Comparison of ENCODE assay signal across 22 mouse cellular contexts in the genomic region with DNA sequence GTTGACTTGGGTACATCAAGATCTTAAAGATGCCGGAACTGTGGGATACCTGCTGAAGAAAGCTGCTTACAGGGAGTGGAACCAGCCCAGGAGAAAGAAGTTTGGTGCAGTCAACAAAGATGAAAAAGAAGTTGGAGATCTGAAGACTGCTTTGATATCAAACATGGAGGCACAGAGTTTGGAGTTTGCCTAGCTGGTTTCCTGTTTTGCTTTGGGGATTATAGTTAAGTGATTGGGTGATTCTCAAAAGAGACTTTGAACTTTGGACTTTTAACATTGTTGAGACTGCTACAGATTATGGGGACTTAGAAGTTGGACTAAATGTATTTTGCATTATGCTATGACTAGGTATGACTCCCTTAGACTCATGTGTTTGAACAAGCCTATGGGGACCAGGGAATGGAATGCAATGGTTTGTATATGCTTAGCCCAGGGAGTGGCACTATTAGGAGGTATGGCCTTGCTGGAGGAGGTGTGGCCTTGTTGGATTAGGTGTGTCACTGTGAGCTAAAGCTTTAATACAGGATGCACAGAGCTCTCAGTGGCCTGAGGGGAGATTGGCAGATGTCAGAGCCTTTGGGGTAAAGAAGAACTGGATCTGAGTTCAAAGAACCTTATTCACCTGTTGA. TPM values are rescaled to one million over a fixed set of nuclear protein-coding genes. Genes with fewer than 3 reads are reported as not detected.
"Had no signal": no experiment of that assay in that cellular context is flagged by ENCODE, and none has a peak within 500 bp of the region (broad histone marks: within the 10 kb centered on the region; RNA-seq: fewer than 3 reads in every experiment).

No protein-coding gene starts in this region.

- H3K27me3 ChIP-seq: kidney, embryonic 15.5 days; limb, embryonic 12.5 days; liver, embryonic 13.5 days; lung, embryonic 15.5 days; midbrain, embryonic 13.5 days; neural tube, embryonic 15.5 days had no signal

- H3K36me3 ChIP-seq: midbrain, embryonic 13.5 days; neural tube, embryonic 15.5 days had no signal

- H3K4me3 ChIP-seq: kidney, embryonic 15.5 days; limb, embryonic 12.5 days; liver, embryonic 13.5 days; lung, embryonic 15.5 days; midbrain, embryonic 13.5 days; neural tube, embryonic 15.5 days had no signal

- H3K9ac ChIP-seq: kidney, embryonic 15.5 days; limb, embryonic 12.5 days; liver, embryonic 13.5 days; liver, postnatal 0 days; lung, embryonic 15.5 days; midbrain, embryonic 13.5 days; neural tube, embryonic 15.5 days had no signal

- H3K4me2 ChIP-seq: kidney, embryonic 15.5 days; limb, embryonic 12.5 days; liver, embryonic 13.5 days; lung, embryonic 15.5 days; midbrain, embryonic 13.5 days; neural tube, embryonic 15.5 days had no signal

- DNase-seq: kidney, adult 2 months; kidney, postnatal 14 days; layer of hippocampus, adult 9-11 months; layer of hippocampus, postnatal 36 days; liver; liver, embryonic 13.5 days; liver, postnatal 0 days; right cerebral cortex, postnatal 4 days; spleen, adult 18-20 months; thymus, adult 2 months; thymus, postnatal 4 days had no signal

- H3K4me1 ChIP-seq: lung, embryonic 15.5 days; midbrain, embryonic 13.5 days; neural tube, embryonic 15.5 days had no signal

- ATAC-seq: liver, postnatal 0 days; midbrain, embryonic 13.5 days had no signal

- H3K27ac ChIP-seq: kidney, embryonic 15.5 days; limb, embryonic 12.5 days; liver, embryonic 13.5 days; lung, embryonic 15.5 days; midbrain, embryonic 13.5 days; neural tube, embryonic 15.5 days had no signal

- H3K9me3 ChIP-seq: liver, embryonic 13.5 days; lung, embryonic 15.5 days; neural tube, embryonic 15.5 days had no signal

RNA-seq across cellular contexts. Expression of gene 4930402F06Rik, which starts 26.9 kb away (rescaled TPM):
- total RNA-seq: layer of hippocampus, postnatal 36 days; left cerebral cortex, postnatal 36 days; megakaryocyte progenitor cell, adult 5-6 weeks; midbrain, postnatal 0 days had no signal
- polyA plus RNA-seq: intestine, embryonic 14.5 days; kidney, adult 2 months; kidney, embryonic 15.5 days; large intestine, adult 2 months; limb, embryonic 12.5 days; liver, embryonic 13.5 days; liver, postnatal 0 days; lung, embryonic 15.5 days; midbrain, embryonic 13.5 days; midbrain, postnatal 0 days; neural tube, embryonic 11.5 days; neural tube, embryonic 15.5 days; thymus, adult 2 months had no signal

RNA-seq across cellular contexts. Expression of gene 4930568D16Rik, which starts 56.3 kb away (rescaled TPM):
- total RNA-seq: layer of hippocampus, postnatal 36 days; left cerebral cortex, postnatal 36 days; megakaryocyte progenitor cell, adult 5-6 weeks; midbrain, postnatal 0 days had no signal
- polyA plus RNA-seq: intestine, embryonic 14.5 days; kidney, adult 2 months; kidney, embryonic 15.5 days; large intestine, adult 2 months; limb, embryonic 12.5 days; liver, embryonic 13.5 days; liver, postnatal 0 days; lung, embryonic 15.5 days; midbrain, embryonic 13.5 days; midbrain, postnatal 0 days; neural tube, embryonic 11.5 days; neural tube, embryonic 15.5 days; thymus, adult 2 months had no signal
